Mouse (Mus musculus) cortical plate, adult 2 months (tissue): ENCODE measurements around the gene Ifnar2.

Experiments
- CTCF ChIP-seq: fragments of 200-500 bp; IDR thresholded peaks from 2 replicates; pipeline ENCODE4 v1.5.1; 2011; ENCODE audit warnings: mild to moderate bottlenecking, control low read depth, low read length; ENCODE audit not compliant: insufficient read depth; ENCODE audit errors: extremely low read depth
- POLR2A ChIP-seq: fragments of 200-500 bp; IDR thresholded peaks from 2 replicates; pipeline ENCODE4 v1.6.1; 2011; ENCODE audit warnings: mild to moderate bottlenecking, low read length, control low read depth; ENCODE audit not compliant: insufficient read depth; ENCODE audit errors: extremely low read depth

GRCm38 (mm10) chr16:91398944-91399343 lies 26.4 kb downstream of the Ifnar2 start:
- TF ChIP-seq POLR2A (no peak), CTCF (no peak)
